Mouse (Mus musculus): Measurements from ENCODE around the gene Dnaaf2.

Dnaaf2 gene

DNA sequence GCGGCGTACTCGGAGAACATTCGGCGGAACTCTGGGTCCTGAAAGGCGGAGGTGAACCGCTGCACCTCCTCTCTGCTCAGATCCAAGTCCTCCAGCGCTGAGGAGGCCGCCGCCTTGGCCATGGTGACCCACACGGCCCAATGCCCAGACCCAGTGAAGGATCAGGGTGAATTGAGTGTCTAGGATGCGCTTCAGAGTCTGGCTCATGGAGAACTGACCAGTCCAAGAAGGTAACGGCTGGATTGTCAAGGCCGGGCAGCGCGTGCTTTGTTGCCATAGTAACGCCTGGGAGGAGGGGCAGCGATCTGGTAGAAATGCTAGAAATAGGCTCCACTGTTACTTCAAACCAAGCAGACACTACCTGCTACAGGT lies at the start of gene Dnaaf2:
Gene Dnaaf2, minus strand, starts transcription at position 266 of the 372 bp plus-strand sequence.
- no peak for DNase-seq (ENCODE audit: low read depth, low spot score)

DNA sequence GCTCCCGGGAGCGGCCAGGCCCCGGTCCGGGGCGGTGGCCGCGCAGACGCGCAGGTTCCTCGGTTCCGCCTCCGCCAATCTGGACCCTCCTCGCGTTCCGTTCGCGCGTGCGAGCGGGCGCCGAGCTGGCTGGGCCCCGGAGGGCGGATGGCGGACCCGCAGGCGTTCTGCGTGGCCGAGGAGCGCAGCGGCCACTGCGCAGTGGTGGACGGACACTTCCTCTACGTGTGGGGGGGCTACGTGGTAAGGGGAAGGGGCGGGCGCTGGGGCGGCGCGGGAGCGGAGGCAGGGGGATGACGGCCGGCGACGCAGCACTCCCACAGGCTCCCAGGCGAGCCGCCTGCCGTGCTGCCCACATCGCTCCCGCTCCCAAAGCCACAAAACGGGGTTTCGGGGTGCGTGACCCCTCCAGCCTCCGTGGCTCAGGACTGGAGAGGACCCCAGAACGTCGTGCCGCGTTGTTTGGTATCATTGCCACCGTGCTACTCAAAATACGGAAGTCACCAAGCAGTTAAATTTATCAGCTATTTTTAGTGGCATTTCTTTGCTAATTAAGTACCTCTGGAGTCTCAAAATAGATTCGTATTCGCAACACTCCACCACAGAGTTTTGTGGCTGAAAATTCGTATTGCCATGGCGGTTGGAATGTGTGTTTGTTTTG lies 43.7 kb upstream of the Dnaaf2 start:
- no peak for DNase-seq (ENCODE audit: low read depth, low spot score)

GRCm38 (mm10) chr12:69241405-69241770 lies 43.2 kb upstream of the Dnaaf2 start:
- no peak for DNase-seq (ENCODE audit: low read depth, low spot score)

DNA sequence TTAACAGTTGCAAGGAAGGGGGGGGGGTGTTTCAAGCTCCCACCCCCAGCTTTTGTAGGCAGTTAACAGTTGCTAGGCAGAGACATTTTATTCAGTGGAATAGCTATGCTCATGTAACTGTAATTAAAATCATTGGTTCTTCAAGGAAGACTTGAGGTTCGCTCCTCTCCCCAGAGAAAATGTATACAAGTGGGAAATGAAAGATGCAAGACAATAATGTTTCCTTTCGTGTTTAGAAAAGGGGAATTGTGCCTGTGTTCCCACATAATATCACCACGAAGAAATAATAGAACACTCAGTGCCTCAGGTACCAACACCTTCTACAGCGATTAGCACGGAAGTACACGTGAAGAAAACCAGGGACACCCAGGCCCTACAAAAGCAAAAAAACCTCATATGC lies 42.6 kb upstream of the Dnaaf2 start, which contains the start of gene Klhdc1:
Gene Klhdc1, plus strand, starts transcription at position 301 of the 400 bp plus-strand sequence.
- DNase-seq (ENCODE audit: low read depth, low spot score), result no peak

DNA sequence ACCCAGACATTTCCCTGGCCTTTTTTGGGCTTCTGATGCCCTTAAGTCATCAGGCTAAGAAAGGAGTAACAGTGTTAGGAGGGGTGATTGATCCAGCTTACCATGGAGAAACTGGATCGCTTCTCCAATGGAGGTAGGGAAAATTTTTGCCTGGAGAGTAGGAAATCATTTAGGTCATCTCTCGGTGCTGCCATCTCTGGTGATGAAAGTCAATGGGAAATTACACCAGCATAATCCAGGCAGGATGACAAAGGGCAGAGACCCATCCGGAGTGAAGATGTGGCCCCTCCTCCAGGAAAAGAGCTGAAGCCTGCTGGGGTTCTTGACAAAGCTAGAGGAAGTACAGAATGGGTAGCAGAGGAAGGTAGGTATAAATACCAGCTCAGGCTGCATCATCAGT lies 40.1 kb upstream of the Dnaaf2 start:
- no peak for DNase-seq (ENCODE audit: low read depth, low spot score)

DNA sequence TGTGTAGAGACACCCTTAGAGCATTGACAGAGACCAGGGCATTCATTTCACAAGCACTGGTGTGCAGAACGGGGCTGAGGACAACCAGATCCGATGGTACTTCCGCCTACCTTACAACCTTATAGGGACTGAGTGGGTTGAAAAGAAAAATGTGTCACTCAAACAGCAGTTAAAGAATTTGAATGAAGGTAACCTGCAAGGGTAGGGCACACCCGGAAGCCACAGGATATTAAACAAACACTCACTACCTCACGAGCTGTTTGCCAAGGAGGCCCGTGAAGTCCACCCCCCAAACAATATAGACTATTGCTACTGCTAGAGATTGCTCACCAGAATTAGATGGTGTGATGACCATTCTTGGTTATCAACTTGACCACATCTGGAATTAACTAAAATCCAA lies 37.6 kb upstream of the Dnaaf2 start:
- DNase-seq (ENCODE audit: low read depth, low spot score), result no peak

- DNase-seq (ENCODE audit: low read depth, low spot score), result peak; percentile 43
Observed at GRCm38 (mm10) chr12:69229251-69229650, 31.0 kb upstream of the Dnaaf2 start.

GRCm38 (mm10) chr12:69227776-69228466 lies 29.7 kb upstream of the Dnaaf2 start, which contains the start of gene Pole2:
Gene Pole2, minus strand, starts transcription at chr12:69228195.
- peak; percentile 67 for DNase-seq (ENCODE audit: low read depth, low spot score)

- no peak for DNase-seq (ENCODE audit: low read depth, low spot score)
Observed at GRCm38 (mm10) chr12:69220613-69221277, 22.5 kb upstream of the Dnaaf2 start.

DNA sequence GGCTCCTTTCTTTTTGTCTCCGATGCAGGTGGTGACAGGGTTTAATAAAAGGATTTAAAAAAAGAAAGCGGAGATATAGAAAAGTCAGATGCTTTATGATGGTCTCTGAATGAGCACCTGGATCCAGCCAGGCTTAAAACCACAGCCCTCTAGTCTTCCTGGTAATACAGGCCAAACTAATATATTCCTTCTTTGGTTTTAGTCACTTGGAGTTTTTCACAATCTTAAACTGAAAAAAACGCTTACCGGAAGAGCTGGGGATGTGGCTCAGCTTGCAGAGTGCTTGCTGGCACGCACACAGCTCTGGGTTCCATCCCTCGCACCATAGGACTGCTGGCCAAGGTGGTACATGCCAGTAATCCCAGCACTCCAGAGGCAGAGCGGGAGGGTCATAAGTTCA lies 18.4 kb upstream of the Dnaaf2 start:
- DNase-seq (ENCODE audit: low read depth, low spot score), result no peak

GRCm38 (mm10) chr12:69215000-69215785 lies 17.0 kb upstream of the Dnaaf2 start:
- no peak for DNase-seq (ENCODE audit: low read depth, low spot score)

DNA sequence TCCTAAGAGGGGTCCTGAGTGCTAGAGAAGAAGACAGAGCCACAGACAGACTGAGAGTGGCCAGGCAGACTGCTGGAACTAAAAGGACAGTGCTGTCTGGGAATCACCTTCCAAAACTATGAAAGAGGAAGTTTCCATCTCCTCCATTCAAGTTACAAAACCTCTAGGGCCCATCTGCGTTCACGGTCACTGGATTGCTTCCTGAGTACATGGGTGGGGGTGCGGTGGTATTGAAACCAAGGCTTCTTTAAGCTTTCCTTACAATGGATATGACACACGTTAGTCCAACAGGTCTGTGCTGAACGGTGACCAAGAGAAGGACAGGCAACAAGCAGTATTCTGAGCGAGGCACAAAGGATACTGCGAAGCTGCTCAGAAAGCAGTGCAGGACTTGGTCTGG lies 16.2 kb upstream of the Dnaaf2 start:
- no peak for DNase-seq (ENCODE audit: low read depth, low spot score)

GRCm38 (mm10) chr12:69213186-69213777 lies 15.1 kb upstream of the Dnaaf2 start:
- DNase-seq (ENCODE audit: low read depth, low spot score), result no peak

DNA sequence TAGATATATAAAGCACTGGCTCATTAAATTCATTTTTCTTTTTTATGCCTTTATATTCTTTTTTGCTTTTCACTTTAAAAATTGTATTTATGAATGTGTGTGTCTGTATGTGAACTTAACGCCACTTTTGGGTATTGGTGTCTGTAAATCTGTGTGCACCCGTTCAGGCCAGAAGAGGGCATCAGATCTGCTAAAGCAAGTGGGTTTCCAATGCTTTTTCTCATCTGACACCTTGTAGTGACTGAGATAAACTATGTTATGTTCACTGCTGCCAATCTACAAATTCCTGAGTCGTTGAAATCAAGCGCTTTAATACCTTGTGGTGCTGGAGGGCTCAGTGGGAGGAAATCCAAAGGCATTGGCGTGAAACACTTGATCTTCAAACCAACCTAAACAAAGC lies 12.8 kb upstream of the Dnaaf2 start:
- no peak for DNase-seq (ENCODE audit: low read depth, low spot score)

- DNase-seq (ENCODE audit: low read depth, low spot score), result no peak
Observed at GRCm38 (mm10) chr12:69210056-69210979, 12.1 kb upstream of the Dnaaf2 start.

GRCm38 (mm10) chr12:69208520-69208919 lies 10.3 kb upstream of the Dnaaf2 start:
- DNase-seq (ENCODE audit: low read depth, low spot score), result no peak

DNA sequence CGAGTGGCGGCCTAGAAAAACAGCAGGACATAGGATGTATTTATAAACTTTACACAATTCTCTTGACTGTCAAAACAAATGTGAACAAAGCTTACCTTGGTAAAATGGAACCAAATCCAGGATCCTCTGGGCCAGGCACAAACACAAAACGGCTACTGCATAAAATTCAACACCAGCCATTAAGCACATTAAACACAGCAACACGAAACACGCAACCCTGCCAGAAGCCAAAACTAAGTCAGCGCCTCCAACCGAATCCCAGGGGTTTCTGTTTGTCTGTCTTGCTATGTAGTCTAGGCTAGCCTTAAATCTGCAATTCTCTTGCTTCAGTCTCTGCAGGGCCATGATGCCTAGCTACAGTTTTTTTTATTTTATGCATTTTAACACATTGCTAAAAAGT lies 9.7 kb upstream of the Dnaaf2 start:
- no peak for DNase-seq (ENCODE audit: low read depth, low spot score)

GRCm38 (mm10) chr12:69207396-69207795 lies 9.2 kb upstream of the Dnaaf2 start:
- DNase-seq (ENCODE audit: low read depth, low spot score), result no peak

DNA sequence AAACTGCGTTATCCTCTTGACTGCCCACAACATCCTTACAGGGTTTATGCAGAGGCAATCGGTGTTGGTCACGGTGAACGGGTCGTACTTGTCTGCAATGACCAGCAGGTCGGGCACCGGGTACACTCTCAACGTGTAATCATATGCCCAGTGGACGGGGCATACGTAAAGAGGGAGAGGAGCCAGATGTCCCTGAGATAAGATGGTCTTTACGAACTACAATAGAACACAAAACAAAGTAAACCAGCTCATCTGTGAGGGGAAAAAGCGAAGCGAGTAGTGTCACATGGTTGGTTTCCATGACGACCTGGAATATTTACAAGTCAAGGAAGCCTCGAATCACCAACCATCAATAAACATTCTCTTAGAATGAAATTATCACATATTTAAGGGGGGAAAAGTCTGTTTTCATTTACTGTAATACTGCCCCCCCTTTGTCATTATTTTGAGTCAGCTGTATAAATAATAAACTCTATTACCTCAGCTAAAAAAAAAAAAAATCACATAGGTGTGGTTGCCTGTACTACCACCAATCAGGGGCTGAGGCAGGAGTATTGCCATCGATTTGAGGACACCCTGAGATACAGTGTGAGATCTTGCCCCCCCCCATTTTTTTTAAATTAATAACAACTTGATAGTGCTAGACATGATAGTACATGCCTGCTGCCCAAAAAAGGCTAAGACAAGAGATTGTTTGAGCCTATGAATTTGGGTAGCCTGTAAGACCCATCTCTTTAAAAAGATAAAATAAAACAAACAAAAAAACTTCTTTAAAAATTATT lies 6.0 kb upstream of the Dnaaf2 start, which contains the start of gene Gm49384:
Gene Gm49384, minus strand, starts transcription at position 216 of the 782 bp plus-strand sequence.
- DNase-seq (ENCODE audit: low read depth, low spot score), result no peak

DNA sequence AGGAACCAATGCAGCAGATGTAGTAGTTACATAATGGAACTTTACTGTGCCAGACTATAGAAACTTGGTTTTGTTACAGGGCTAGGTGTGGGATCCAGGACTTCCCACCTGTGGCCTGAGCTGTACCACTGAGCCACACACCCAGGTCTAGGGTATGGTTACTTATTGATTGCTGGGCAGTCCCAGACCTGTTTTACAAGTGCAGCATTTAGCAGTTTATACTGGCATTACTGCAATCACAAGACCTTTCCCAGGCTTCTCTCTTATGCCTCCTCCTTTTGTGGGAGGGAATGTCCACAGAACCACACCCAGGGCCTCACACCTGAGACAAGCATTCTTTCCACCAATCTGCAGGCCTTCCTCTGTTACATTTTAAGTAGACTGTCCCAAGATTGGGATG lies 756 bp upstream of the Dnaaf2 start:
- DNase-seq (ENCODE audit: low read depth, low spot score), result no peak

Measured in WW6 (cell line).